Mouse (Mus musculus): ENCODE data around the gene Sympk. TPM values are rescaled to one million over a fixed set of nuclear protein-coding genes. Genes with fewer than 3 reads are reported as not detected.

The Sympk gene
- 100 to 1,000 TPM; 110 to 113 (median 111) TPM for total RNA-seq (2022)

GRCm38 (mm10) chr7:19024096-19024506 lies at the start of gene Sympk:
TSS of gene Sympk (plus strand) at chr7:19024377.
- peak; percentile 93 for DNase-seq

- DNase-seq = no peak
Observed at GRCm38 (mm10) chr7:18978381-18978780, 45.8 kb upstream of the Sympk start.

- no peak for DNase-seq
Observed at GRCm38 (mm10) chr7:18986503-18986902, 37.7 kb upstream of the Sympk start.

GRCm38 (mm10) chr7:18987100-18987499 lies 37.1 kb upstream of the Sympk start, which contains the start of gene Nanos2:
TSS of gene Nanos2 (plus strand) at chr7:18987400.
- no peak for DNase-seq

- no peak for DNase-seq
Observed at GRCm38 (mm10) chr7:18987747-18988146, 36.4 kb upstream of the Sympk start.

GRCm38 (mm10) chr7:18988780-18989179 lies 35.4 kb upstream of the Sympk start:
- DNase-seq = no peak

GRCm38 (mm10) chr7:18989995-18990394 lies 34.2 kb upstream of the Sympk start:
- DNase-seq = no peak

GRCm38 (mm10) chr7:18990601-18991295 lies 33.4 kb upstream of the Sympk start, which contains the start of gene Mypop:
TSS of gene Mypop (plus strand) at chr7:18991245.
- DNase-seq = peak; percentile 100

- DNase-seq = no peak
Observed at GRCm38 (mm10) chr7:18991660-18992293, 32.4 kb upstream of the Sympk start.

GRCm38 (mm10) chr7:18992294-18992675 lies 31.9 kb upstream of the Sympk start:
- DNase-seq = no peak

- DNase-seq = no peak
Observed at GRCm38 (mm10) chr7:18993036-18993435, 31.1 kb upstream of the Sympk start.

GRCm38 (mm10) chr7:18998835-18999234 lies 25.3 kb upstream of the Sympk start:
- DNase-seq = no peak

- no peak for DNase-seq
Observed at GRCm38 (mm10) chr7:19000421-19000820, 23.8 kb upstream of the Sympk start.

GRCm38 (mm10) chr7:19001066-19001806 lies 22.9 kb upstream of the Sympk start:
- peak; percentile 61 for DNase-seq

- no peak for DNase-seq
Observed at GRCm38 (mm10) chr7:19001807-19002085, 22.4 kb upstream of the Sympk start.

- DNase-seq = no peak
Observed at GRCm38 (mm10) chr7:19002115-19002514, 22.1 kb upstream of the Sympk start.

- DNase-seq = peak; percentile 74
Observed at GRCm38 (mm10) chr7:19002848-19003498, 21.2 kb upstream of the Sympk start.

- peak; percentile 93 for DNase-seq
Observed at GRCm38 (mm10) chr7:19003902-19004630, 20.1 kb upstream of the Sympk start, which contains the start of gene Irf2bp1. TSS of gene Irf2bp1 (plus strand) at chr7:19004044.

- peak; percentile 45 for DNase-seq
Observed at GRCm38 (mm10) chr7:19004631-19005079, 19.5 kb upstream of the Sympk start.

GRCm38 (mm10) chr7:19005417-19006121 lies 18.6 kb upstream of the Sympk start:
- DNase-seq = no peak

- DNase-seq = peak; percentile 72
Observed at GRCm38 (mm10) chr7:19006476-19006875, 17.7 kb upstream of the Sympk start.

Data from adrenal gland, adult 8-10 months (tissue).